Mouse (Mus musculus): ENCODE results near the gene Vsig10l. TPM values are rescaled to one million over a fixed set of nuclear protein-coding genes. Genes with fewer than 3 reads are reported as not detected.

Vsig10l gene
- total RNA-seq, 1 experiment from 2014 or later = 1.2 TPM

GRCm38 (mm10) chr7:43495343-43496021, 32.5 kb downstream of the Vsig10l start:
- ATAC-seq (replicated peaks; ENCODE audit: insufficient number of reproducible peaks, low FRiP score, low TSS enrichment, poor library complexity, severe bottlenecking) = no peak

GRCm38 (mm10) chr7:43511707-43512478, 48.9 kb downstream of the Vsig10l start:
- ATAC-seq (replicated peaks; ENCODE audit: insufficient number of reproducible peaks, low FRiP score, low TSS enrichment, poor library complexity, severe bottlenecking) = no peak

GRCm38 (mm10) chr7:43512519-43512918, 49.6 kb downstream of the Vsig10l start:
- ATAC-seq (replicated peaks; ENCODE audit: insufficient number of reproducible peaks, low FRiP score, low TSS enrichment, poor library complexity, severe bottlenecking) = no peak

- no peak for ATAC-seq (replicated peaks; ENCODE audit: insufficient number of reproducible peaks, low FRiP score, low TSS enrichment, poor library complexity, severe bottlenecking)
Measured at GRCm38 (mm10) chr7:43515076-43515475, 52.1 kb downstream of the Vsig10l start.

GRCm38 (mm10) chr7:43518341-43518740, 55.4 kb downstream of the Vsig10l start:
- ATAC-seq (replicated peaks; ENCODE audit: insufficient number of reproducible peaks, low FRiP score, low TSS enrichment, poor library complexity, severe bottlenecking) = no peak

Other genes with a start within 250 kb of the Vsig10l start
- gene Zfp715, start 149.9 kb upstream of the Vsig10l start, total RNA-seq (2017) = 21.8 to 30.9 TPM (median 27.9 TPM) in 3 replicates
- 0.78 to 26.1 TPM (median 21.4 TPM) in 3 replicates for gene Siglecf, start 111.8 kb upstream of the Vsig10l start, total RNA-seq (2017)
- 14.3 to 27.1 TPM (median 21.6 TPM) in 3 replicates for gene Siglecg, start 54.9 kb upstream of the Vsig10l start, total RNA-seq (2017)
- 0.49 TPM in 1 of 3 replicates, not detected in the others for gene Lim2, start 35.5 kb upstream of the Vsig10l start, total RNA-seq (2017)
- gene Nkg7, start 26.1 kb upstream of the Vsig10l start, total RNA-seq (2017) = 289 to 1,005 TPM (median 345 TPM) in 3 replicates
- 3.2 TPM in 1 of 3 replicates, not detected in the others for gene Cldnd2, start 22.4 kb upstream of the Vsig10l start, total RNA-seq (2017)
- gene Etfb, start 19.1 kb upstream of the Vsig10l start, total RNA-seq (2017) = 178 to 222 TPM (median 221 TPM) in 3 replicates
- not detected in 3 replicates for gene Gm45233, start 19.0 kb upstream of the Vsig10l start, total RNA-seq (2017)
- not detected in 3 replicates for gene Iglon5, start 26.9 kb downstream of the Vsig10l start, total RNA-seq (2017)
- gene 4931406B18Rik, start 42.8 kb downstream of the Vsig10l start, total RNA-seq (2017) = not detected in 3 replicates
- 2.6 to 12.3 TPM (median 6.2 TPM) in 3 replicates for gene Cd33, start 81.3 kb downstream of the Vsig10l start, total RNA-seq (2017)
- gene Zfp658, start 99.1 kb downstream of the Vsig10l start, total RNA-seq (2017) = 2.2 to 8.1 TPM (median 3.0 TPM) in 3 replicates
- 4.9 to 7.5 TPM (median 6.8 TPM) in 3 replicates for gene Zfp719, start 116.5 kb downstream of the Vsig10l start, total RNA-seq (2017)
- gene Zfp819, start 144.0 kb downstream of the Vsig10l start, total RNA-seq (2017) = 0.43 TPM in 1 of 3 replicates, not detected in the others
- gene Ceacam18, start 171.6 kb downstream of the Vsig10l start, total RNA-seq (2017) = not detected in 3 replicates
- gene Siglece, start 197.0 kb downstream of the Vsig10l start, total RNA-seq (2017) = 5.3 to 8.1 TPM (median 5.7 TPM) in 3 replicates
- 3.4 to 6.1 TPM (median 5.4 TPM) in 3 replicates for gene Ctu1, start 208.9 kb downstream of the Vsig10l start, total RNA-seq (2017)
- gene Klk14, start 227.3 kb downstream of the Vsig10l start, total RNA-seq (2017) = not detected in 3 replicates
- not detected in 3 replicates for gene Klk13, start 249.4 kb downstream of the Vsig10l start, total RNA-seq (2017)